Mouse (Mus musculus): Measurements from ENCODE around the gene Amz2. TPM values are rescaled to one million over a fixed set of nuclear protein-coding genes. Genes with fewer than 3 reads are reported as not detected.
A peak's percentile ranks its signal among the peaks of the same experiment; 100 is the strongest.

The Amz2 gene
- polyA plus RNA-seq, 2 experiments from 2014 or later = 39.6 to 51.6 TPM

DNA sequence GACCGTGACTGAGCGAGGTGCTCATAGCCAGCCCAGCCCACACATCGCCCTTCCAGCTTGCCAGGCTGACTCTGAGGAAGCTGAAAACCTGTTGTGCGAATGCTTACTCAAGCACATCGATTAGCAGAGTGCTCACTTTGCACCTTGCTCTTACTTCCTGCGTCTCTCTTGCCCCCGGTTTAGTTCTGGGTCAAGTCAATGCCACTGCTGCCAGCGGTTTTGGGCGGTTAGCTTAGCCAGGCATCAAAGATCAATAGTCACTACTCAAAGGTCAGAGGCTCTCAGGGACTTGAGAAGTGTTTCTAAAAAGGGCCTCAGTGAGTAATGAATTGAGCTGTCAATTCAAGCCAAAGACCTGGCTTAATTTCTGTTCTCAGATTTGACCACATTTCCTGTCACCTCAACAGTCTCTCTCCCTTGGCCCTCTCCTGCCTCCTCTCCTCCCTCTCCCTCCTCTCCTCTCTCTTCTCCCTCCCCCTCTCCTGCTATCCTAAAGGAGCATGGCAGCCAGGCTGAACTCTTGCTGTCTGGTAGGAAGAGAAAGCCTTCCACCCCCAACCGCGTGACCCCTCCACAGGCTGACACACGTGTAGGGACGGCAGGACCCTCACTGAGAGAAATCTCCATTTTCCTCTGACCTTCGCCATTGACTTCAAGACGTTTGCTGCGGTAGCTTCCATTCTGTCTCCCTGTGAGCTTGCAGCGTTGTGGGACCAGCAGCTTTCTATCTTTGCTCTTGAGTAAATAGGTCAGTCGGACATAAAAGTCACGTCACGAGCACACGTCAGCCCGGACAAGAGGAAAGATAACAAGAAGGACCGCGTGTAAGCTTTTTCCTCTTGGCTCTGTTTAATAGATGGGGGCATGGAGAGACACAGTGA is 69.4 kb downstream of the Amz2 start:
- peak; percentile 24 for ATAC-seq

GRCm38 (mm10) chr11:109495771-109496474 is 70.2 kb downstream of the Amz2 start:
- ATAC-seq = peak; percentile 65

DNA sequence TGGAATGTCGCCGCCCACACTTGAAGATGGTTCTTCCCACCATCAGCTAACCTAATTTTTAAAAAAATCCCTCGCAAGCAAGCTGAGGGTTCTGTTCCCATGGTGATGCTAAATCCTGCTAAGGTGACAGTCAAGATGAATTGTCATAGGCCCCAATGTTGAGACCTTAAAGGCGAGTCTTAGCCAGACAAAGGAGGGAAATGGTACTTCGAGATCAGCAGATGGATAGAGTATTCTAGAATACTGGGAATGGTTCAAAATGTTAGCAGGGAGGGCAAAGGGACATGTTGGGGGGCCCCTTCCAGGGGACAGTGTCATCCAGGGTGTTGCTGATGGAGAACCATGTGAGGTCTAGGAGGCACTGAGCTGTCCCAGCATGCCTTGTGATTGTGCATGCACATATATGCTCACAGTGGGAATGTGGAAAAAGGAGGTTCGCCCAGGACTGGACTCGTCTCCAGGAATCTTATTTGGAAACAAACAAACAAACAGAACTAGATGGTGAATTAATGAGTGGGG is 70.8 kb downstream of the Amz2 start:
- ATAC-seq = no peak

DNA sequence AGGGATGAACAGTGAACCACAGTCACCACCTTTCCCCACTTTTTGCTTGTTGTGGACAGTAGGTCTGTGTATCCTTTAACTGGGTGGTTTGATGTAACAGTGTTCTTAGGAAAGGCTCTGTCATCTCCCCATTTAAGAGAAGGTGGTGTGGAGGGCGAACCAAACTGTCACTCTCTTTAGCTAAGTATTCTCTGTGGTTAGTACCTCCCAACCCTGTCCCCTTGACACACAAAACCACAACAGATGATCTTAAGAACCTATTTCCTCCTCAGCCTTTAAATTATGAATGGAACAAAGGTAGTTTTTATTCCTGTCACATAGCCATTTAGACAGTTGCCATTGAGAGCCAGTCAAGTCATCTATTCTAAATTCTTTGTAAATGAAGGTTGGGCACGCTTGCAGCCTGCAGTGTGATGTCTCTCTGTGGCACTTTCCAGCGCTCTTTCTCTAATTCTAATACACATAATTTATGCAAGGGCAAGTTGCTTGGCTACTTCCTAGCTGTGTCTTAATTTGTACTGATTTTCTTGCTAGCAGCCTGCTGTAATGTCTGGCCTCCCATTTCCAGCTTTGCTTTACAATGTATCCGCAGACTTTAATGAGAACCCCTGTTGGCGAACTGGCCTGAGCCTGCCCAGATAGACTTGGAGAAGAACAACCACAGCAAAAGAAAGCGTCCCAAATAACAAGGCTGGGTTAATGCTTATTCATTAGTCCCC is 71.4 kb downstream of the Amz2 start:
- peak; percentile 56 for ATAC-seq

GRCm38 (mm10) chr11:109497990-109498389 is 72.2 kb downstream of the Amz2 start:
- no peak for ATAC-seq

- ATAC-seq = no peak
Measured at GRCm38 (mm10) chr11:109500206-109500605, 74.5 kb downstream of the Amz2 start.

Other genes with a start within 250 kb of the Amz2 start
- gene Rgs9, start 127.8 kb upstream of the Amz2 start, polyA plus RNA-seq (2017; shearing (Covaris generic)) = 1 to 10 TPM; 3.3 to 5.5 TPM
- gene Gna13, start 63.1 kb upstream of the Amz2 start, polyA plus RNA-seq (2017; shearing (Covaris generic)) = 10 to 100 TPM; 56.6 to 64.4 TPM
- gene 9930022D16Rik, start 12.0 kb upstream of the Amz2 start, polyA plus RNA-seq (2017; shearing (Covaris generic)) = under 1 TPM; 0.17 to 0.40 TPM
- 1 to 10 TPM; 4.5 to 5.5 TPM for gene Arsg, start 47.4 kb downstream of the Amz2 start, polyA plus RNA-seq (2017; shearing (Covaris generic))
- 10 to 100 TPM; 21.1 to 24.9 TPM for gene Slc16a6, start 47.7 kb downstream of the Amz2 start, polyA plus RNA-seq (2017; shearing (Covaris generic))
- under 1 TPM in 1 of 2 experiments, not detected in 1; 0.29 TPM for gene Wipi1, start 186.0 kb downstream of the Amz2 start, polyA plus RNA-seq (2017; shearing (Covaris generic))
- gene Prkar1a, start 223.5 kb downstream of the Amz2 start, polyA plus RNA-seq (2017; shearing (Covaris generic)) = 100 to 1,000 TPM; 491 to 502 TPM